Mouse (Mus musculus) hindbrain, embryonic 13.5 days (tissue): ENCODE measurements around the gene Pop7. TPM values are rescaled to one million over a fixed set of nuclear protein-coding genes. Genes with fewer than 3 reads are reported as not detected.

Experiments
- ATAC-seq: fragments of 200-750 bp; cut with Nextera tagmentation; 2 replicates; pipeline ENCODE4 v1.8.0; 2017; ENCODE audit warnings: moderate TSS enrichment; ENCODE audit not compliant: low FRiP score
- H3K27ac ChIP-seq: fragments of 300-500 bp; sonication (generic); 2 replicates; pipeline ENCODE4 v1.5.1; 2015; ENCODE audit warnings: inconsistent platforms, mild to moderate bottlenecking, moderate library complexity
- H3K27me3 ChIP-seq: fragments of 300-500 bp; sonication (generic); 2 replicates; pipeline ENCODE4 v1.6.1; 2015; ENCODE audit warnings: mild to moderate bottlenecking, inconsistent platforms
- H3K36me3 ChIP-seq: fragments of 300-500 bp; sonication (generic); 2 replicates; pipeline ENCODE4 v1.6.1; 2015; ENCODE audit warnings: mild to moderate bottlenecking, inconsistent platforms
- H3K4me1 ChIP-seq: fragments of 300-500 bp; sonication (generic); replicated peaks from 2 replicates; pipeline ENCODE4 v1.6.1; 2015; ENCODE audit warnings: inconsistent platforms
- H3K4me2 ChIP-seq: fragments of 300-500 bp; sonication (generic); 2 replicates; pipeline ENCODE4 v1.6.1; 2015; ENCODE audit warnings: inconsistent platforms, mild to moderate bottlenecking, moderate library complexity
- H3K4me3 ChIP-seq: fragments of 300-500 bp; sonication (generic); 2 replicates; pipeline ENCODE4 v1.5.1; 2015; ENCODE audit warnings: mild to moderate bottlenecking, inconsistent platforms
- H3K9ac ChIP-seq: fragments of 300-500 bp; sonication (generic); 2 replicates; pipeline ENCODE4 v1.6.1; 2015; ENCODE audit warnings: mild to moderate bottlenecking, inconsistent platforms
- H3K9me3 ChIP-seq: fragments of 300-500 bp; sonication (generic); 2 replicates; pipeline ENCODE4 v1.6.1; 2016; ENCODE audit warnings: inconsistent platforms
- WGBS: fragments of 180-500 bp; shearing (Covaris S2); methylation state at CpG from one replicate; pipeline ENCODE4 v1.1.7; 2015; 5-methylcytosine and 5-hydroxymethylcytosine counted together
- polyA plus RNA-seq: library from polyadenylated mRNA; unstranded; fragments of >200 nt; fragmentation: Nextera tagmentation; extraction: Ambion mirVana; gene quantifications from 2 replicates; pipeline ENCODE4 v1.2.1, GENCODE M21; 2015

Gene Pop7
- polyA plus RNA-seq, 1 experiment from 2014 or later = 82.2 TPM

GRCm38 (mm10) chr5:137511706-137512105 is 9.4 kb upstream of the Pop7 start:
- Histone ChIP-seq H3K27ac (peak overlapping the region; percentile 91), H3K4me2 (peak overlapping the region; percentile 93), H3K36me3 (peaks cover 8% of the 10 kb centered on the region; the same call in 1 of the 2 replicates), H3K4me1 (peaks cover 56% of the 10 kb centered on the region), H3K9ac (peak overlapping the region; percentile 100), H3K4me3 (peak overlapping the region; percentile 97), H3K27me3 (no peaks in the 10 kb centered on the region), H3K9me3 (no peaks in the 10 kb centered on the region)
- 63% methylated on average over 3 of the region's 3 CpGs for WGBS
- ATAC-seq = no peak

- Histone ChIP-seq H3K4me2 (peak overlapping the region; percentile 93), H3K9ac (peak overlapping the region; percentile 100), H3K27me3 (no peaks in the 10 kb centered on the region), H3K4me1 (peaks cover 49% of the 10 kb centered on the region), H3K9me3 (no peaks in the 10 kb centered on the region), H3K4me3 (peak overlapping the region; percentile 97), H3K36me3 (peaks cover 8% of the 10 kb centered on the region; the same call in 1 of the 2 replicates), H3K27ac (peak overlapping the region; percentile 91)
- ATAC-seq = peak; percentile 33
- 2% methylated on average over 32 of the region's 83 CpGs for WGBS
These were observed 8.5 kb upstream of the Pop7 start for GRCm38 (mm10) chr5:137510573-137511390.

- Histone ChIP-seq H3K27ac (peak overlapping the region; percentile 91), H3K27me3 (no peaks in the 10 kb centered on the region), H3K9ac (peak overlapping the region; percentile 100), H3K4me3 (peak overlapping the region; percentile 97), H3K36me3 (peaks cover 8% of the 10 kb centered on the region; the same call in 1 of the 2 replicates), H3K9me3 (no peaks in the 10 kb centered on the region), H3K4me2 (peak overlapping the region; percentile 43), H3K4me1 (peaks cover 42% of the 10 kb centered on the region)
- ATAC-seq = peak; percentile 77
- WGBS = 4% methylated on average over 17 of the region's 52 CpGs
These were observed 7.7 kb upstream of the Pop7 start for GRCm38 (mm10) chr5:137510014-137510501.

- Histone ChIP-seq H3K27me3 (no peaks in the 10 kb centered on the region), H3K9ac (no peak overlapping the region), H3K27ac (no peak overlapping the region), H3K4me1 (peaks cover 19% of the 10 kb centered on the region), H3K4me3 (no peak overlapping the region), H3K4me2 (no peak overlapping the region), H3K36me3 (peaks cover 10% of the 10 kb centered on the region), H3K9me3 (no peaks in the 10 kb centered on the region)
- 88% methylated on average over 6 of the region's 6 CpGs for WGBS
- ATAC-seq = no peak
These were observed 1.7 kb upstream of the Pop7 start for GRCm38 (mm10) chr5:137504041-137504440.

- ATAC-seq = peak; percentile 85
- peak overlapping the region; percentile 96 for H3K27ac ChIP-seq
- H3K27me3 ChIP-seq = no peaks in the 10 kb centered on the region
- H3K4me3 ChIP-seq = peak overlapping the region; percentile 57
- H3K36me3 ChIP-seq = peaks cover 10% of the 10 kb centered on the region
- H3K4me1 ChIP-seq = peaks cover 19% of the 10 kb centered on the region
- H3K4me2 ChIP-seq = peak overlapping the region; percentile 60
- under 1% methylated on average over 30 of the region's 30 CpGs for WGBS
- H3K9me3 ChIP-seq = no peaks in the 10 kb centered on the region
- peak overlapping the region; percentile 85 for H3K9ac ChIP-seq
These were observed 371 bp upstream of the Pop7 start for GRCm38 (mm10) chr5:137502667-137503110.

- Histone ChIP-seq H3K27me3 (no peaks in the 10 kb centered on the region), H3K9me3 (no peaks in the 10 kb centered on the region), H3K27ac (no peak overlapping the region), H3K4me2 (no peak overlapping the region), H3K4me3 (no peak overlapping the region), H3K9ac (no peak overlapping the region), H3K36me3 (peaks cover 10% of the 10 kb centered on the region), H3K4me1 (peaks cover 19% of the 10 kb centered on the region)
- 94% methylated on average over 7 of the region's 7 CpGs for WGBS
- ATAC-seq = no peak
These were observed 2.1 kb downstream of the Pop7 start for GRCm38 (mm10) chr5:137500186-137500585.

- Histone ChIP-seq H3K4me2 (no peak overlapping the region), H3K4me1 (no peaks in the 10 kb centered on the region), H3K4me3 (no peak overlapping the region), H3K27me3 (no peaks in the 10 kb centered on the region), H3K9me3 (no peaks in the 10 kb centered on the region), H3K36me3 (no peaks in the 10 kb centered on the region), H3K27ac (no peak overlapping the region), H3K9ac (no peak overlapping the region)
- no peak for ATAC-seq
- WGBS = 80% methylated on average over 13 of the region's 13 CpGs
These were observed 8.5 kb downstream of the Pop7 start for GRCm38 (mm10) chr5:137493831-137494230.

- WGBS = 68% methylated on average over 4 of the region's 4 CpGs
- Histone ChIP-seq H3K4me2 (no peak overlapping the region), H3K36me3 (no peaks in the 10 kb centered on the region), H3K9ac (no peak overlapping the region), H3K27ac (no peak overlapping the region), H3K9me3 (no peaks in the 10 kb centered on the region), H3K27me3 (peaks cover 1% of the 10 kb centered on the region; the same call in 1 of the 2 replicates), H3K4me1 (no peaks in the 10 kb centered on the region), H3K4me3 (no peak overlapping the region)
- no peak for ATAC-seq
These were observed 10.8 kb downstream of the Pop7 start for GRCm38 (mm10) chr5:137491559-137491958.

- WGBS = 86% methylated on average over 7 of the region's 7 CpGs
These were observed 14.7 kb downstream of the Pop7 start for GRCm38 (mm10) chr5:137487616-137488015.

GRCm38 (mm10) chr5:137485851-137486155 is 16.5 kb downstream of the Pop7 start:
- Histone ChIP-seq H3K4me2 (peak overlapping the region; percentile 50), H3K27ac (no peak overlapping the region), H3K36me3 (no peaks in the 10 kb centered on the region), H3K9ac (peak overlapping the region; percentile 19), H3K4me1 (peaks cover 17% of the 10 kb centered on the region), H3K27me3 (peaks cover 25% of the 10 kb centered on the region; the same call in 1 of the 2 replicates), H3K9me3 (no peaks in the 10 kb centered on the region), H3K4me3 (peak overlapping the region; percentile 25)
- WGBS = 1% methylated on average over 17 of the region's 17 CpGs
- no peak for ATAC-seq

More at GRCm38 (mm10) chr5:137487616-137488015, 14.7 kb downstream of the Pop7 start:
- H3K36me3 ChIP-seq = no peaks in the 10 kb centered on the region
- H3K4me1 ChIP-seq = peaks cover 14% of the 10 kb centered on the region
- ATAC-seq = no peak
- no peak overlapping the region for H3K9ac ChIP-seq
- H3K9me3 ChIP-seq = no peaks in the 10 kb centered on the region
- peaks cover 22% of the 10 kb centered on the region; the same call in 1 of the 2 replicates for H3K27me3 ChIP-seq
- H3K4me3 ChIP-seq = no peak overlapping the region
- no peak overlapping the region for H3K4me2 ChIP-seq
- H3K27ac ChIP-seq = no peak overlapping the region

GRCm38 (mm10) chr5:137485071-137485850 is 17.1 kb downstream of the Pop7 start:
- peak overlapping the region; percentile 19 for H3K9ac ChIP-seq
- WGBS = 4% methylated on average over 30 of the region's 30 CpGs
- peaks cover 17% of the 10 kb centered on the region for H3K4me1 ChIP-seq
- H3K27ac ChIP-seq = no peak overlapping the region
- H3K27me3 ChIP-seq = peaks cover 25% of the 10 kb centered on the region; the same call in 1 of the 2 replicates
- ATAC-seq = no peak
- H3K36me3 ChIP-seq = no peaks in the 10 kb centered on the region
- peak overlapping the region; percentile 25 for H3K4me3 ChIP-seq
- H3K9me3 ChIP-seq = no peaks in the 10 kb centered on the region
- H3K4me2 ChIP-seq = peak overlapping the region; percentile 50

- Histone ChIP-seq H3K4me1 (peaks cover 17% of the 10 kb centered on the region), H3K27ac (no peak overlapping the region), H3K4me3 (no peak overlapping the region), H3K9ac (no peak overlapping the region), H3K27me3 (peaks cover 25% of the 10 kb centered on the region; the same call in 1 of the 2 replicates), H3K36me3 (no peaks in the 10 kb centered on the region), H3K4me2 (no peak overlapping the region), H3K9me3 (no peaks in the 10 kb centered on the region)
- ATAC-seq = no peak
- WGBS = 10% methylated on average over 8 of the region's 8 CpGs
These were observed 20.4 kb downstream of the Pop7 start for GRCm38 (mm10) chr5:137481897-137482296.
